Mouse (Mus musculus) left cerebral cortex, postnatal 25 days (tissue): ENCODE results near the gene Ptpn6. TPM values are rescaled to one million over a fixed set of nuclear protein-coding genes. Genes with fewer than 3 reads are reported as not detected.
"Not testable (repeated sequence)": the region's sequence is repeated elsewhere in the genome, so short reads cannot be mapped to it uniquely, and the experiment has no call there.

Experiments
- DNase-seq, 2 experiments: peaks; one replicate each; pipeline ENCODE4 v3.0.0; 2022; ENCODE audit warnings: low spot score in 2 of 2, mixed read lengths in 1 of 2
- intact Hi-C: fragments of 180-260 bp; cut with DNase I; formaldehyde crosslinking; loops from one replicate; pipeline ENCODE4 v1.15.1; 2025
- microRNA-seq, 2 experiments: library from miRNA; unstranded; fragments of <30 nt; microRNA quantifications; one replicate each; pipeline ENCODE4 v1.2.0; 2022
- total RNA-seq, 2 experiments: library from RNA; stranded (reverse); gene quantifications; 2 replicates each; pipeline ENCODE4 v1.2.3; 2021

Gene Ptpn6
- total RNA-seq, 2 experiments from 2014 or later: 3.1 to 4.5 TPM

DNA sequence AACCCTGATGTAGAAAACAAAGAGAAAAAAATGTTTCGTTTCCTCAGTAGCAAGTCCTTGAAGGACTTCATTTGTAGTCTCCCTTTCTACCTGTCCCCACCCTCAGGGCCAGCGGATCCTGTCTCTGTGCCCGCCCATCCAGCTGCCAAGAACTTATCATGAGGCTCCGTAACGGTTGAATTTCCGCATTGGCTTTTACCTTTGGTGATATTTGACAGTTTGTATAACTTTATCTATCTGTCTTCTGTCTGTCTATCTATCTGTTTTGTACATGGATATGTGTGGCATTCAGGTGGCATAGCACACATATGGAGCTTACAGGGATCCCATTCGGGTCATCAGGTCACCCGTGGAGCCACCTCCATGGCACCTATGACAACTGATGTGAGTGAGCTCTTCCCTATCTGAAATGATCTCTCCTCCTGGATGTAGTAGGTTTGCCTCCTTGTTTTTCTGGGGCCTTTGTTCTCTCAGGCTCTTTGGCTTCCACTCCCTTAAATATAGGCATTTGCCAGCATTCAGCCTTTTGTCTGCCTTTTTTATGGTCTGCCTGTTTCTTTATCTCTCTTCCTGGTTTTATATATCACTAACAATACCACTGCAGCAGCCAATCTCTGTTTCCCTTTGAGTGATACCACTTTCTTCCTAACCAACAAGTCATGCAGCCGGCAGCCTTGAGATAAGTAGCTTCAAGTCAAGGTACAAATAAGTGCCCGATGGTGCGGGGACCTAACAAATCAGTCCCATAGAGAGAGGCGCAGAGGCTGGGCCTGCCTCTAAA, 52.7 kb downstream of the Ptpn6 start:
- intact Hi-C loops: no loop called here
- no peak for DNase-seq

DNA sequence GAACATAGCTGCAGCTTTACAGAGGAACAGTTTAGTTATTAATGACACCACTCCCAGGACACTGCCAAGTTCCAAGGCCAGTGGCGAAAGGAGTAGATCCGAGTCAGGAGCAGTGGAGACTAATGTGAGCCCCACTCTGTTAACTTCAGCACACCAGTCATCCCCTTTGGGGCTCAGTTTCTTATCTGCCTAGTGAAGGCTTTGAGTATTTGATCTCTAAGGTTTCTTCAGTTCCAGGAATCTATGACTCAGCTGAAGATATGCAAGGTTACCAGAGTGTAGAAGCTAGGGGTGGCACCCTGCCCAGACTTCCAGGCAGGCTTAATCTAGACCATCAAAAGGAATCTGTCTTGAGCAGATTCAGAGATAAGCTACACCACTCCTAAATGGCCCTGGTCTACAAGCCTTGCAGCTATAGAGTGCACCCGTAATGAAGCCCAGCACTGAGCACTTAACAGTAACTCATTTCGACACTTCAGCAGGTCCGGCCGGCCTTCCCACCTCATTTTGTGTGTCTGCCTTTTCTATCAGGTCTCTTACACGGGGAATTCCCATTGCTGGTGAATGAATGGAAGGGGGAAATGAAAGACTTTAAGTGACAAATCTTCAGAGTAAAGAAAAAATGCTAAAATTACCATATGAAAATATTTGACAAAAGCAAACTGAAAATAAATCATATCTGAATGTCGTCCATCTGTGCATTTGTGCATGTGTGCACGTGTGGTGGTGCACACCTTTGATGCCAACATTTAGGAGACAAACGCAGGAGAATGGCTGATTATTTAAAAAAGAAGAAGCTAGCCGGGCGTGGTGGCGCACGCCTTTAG, 54.7 kb downstream of the Ptpn6 start:
- intact Hi-C loops: no loop called here
- peak in 1 of 2 experiments; percentile 62 for DNase-seq

DNA sequence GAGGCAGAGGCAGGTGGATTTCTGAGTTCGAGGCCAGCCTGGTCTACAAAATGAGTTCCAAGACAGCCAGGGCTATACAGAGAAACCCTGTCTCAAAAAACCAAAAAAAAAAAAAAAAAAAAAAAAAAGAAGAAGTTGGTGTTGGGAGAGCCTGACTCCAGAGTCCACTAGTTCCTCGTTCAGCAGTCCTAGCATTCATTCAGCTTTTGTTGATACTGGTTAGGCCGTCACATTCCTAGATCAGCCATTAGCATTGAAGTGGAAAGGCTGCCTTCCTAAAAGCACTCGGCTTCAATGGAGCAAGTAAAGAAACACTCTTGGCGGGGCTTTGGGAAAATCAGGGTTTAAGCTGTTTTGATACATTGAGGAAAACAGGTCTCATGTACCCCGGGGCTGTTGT, 56.2 kb downstream of the Ptpn6 start:
- intact Hi-C loops, DNase-seq: not testable (repeated sequence)

DNA sequence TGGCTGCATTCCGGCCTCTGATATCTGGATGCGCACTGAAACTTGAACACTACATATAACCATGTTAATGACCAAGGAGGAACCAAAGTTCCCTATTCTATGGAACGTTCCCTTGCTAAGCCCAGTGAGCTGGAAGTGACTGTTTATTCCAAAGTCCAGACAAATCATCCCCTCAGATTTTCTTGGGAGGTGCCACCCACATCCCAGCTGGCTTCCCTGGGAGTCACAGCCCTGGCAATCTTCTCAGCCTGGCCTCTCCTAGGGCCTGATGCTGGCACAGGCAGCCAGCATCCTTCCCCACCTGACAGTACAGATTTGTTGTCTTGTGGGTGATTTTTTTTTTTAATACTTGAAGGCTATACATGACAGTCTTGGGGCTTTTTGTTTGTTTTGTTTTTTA, 59.0 kb downstream of the Ptpn6 start:
- intact Hi-C loops: no loop called here
- DNase-seq: peak in 1 of 2 experiments; percentile 56

DNA sequence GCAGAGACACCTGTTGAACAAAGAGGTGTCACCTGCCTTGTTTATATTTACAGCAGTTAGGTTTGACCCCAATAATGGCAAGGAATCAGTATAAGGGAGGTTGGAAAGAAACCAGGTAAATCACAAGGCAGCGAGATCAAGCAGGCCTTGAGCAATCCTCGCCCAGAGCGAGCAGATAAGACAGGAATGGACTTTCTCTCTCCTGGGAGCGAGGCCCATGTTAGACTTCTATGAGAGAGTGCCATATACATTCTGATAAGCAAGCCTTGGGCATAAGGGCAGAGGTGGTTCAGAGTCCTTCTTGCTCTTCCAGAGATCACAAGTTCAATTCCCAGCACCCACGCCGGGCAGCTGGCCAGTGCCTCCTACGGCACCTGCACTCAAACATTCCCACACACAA, 59.7 kb downstream of the Ptpn6 start:
- intact Hi-C loops: no loop called here
- no peak for DNase-seq

DNA sequence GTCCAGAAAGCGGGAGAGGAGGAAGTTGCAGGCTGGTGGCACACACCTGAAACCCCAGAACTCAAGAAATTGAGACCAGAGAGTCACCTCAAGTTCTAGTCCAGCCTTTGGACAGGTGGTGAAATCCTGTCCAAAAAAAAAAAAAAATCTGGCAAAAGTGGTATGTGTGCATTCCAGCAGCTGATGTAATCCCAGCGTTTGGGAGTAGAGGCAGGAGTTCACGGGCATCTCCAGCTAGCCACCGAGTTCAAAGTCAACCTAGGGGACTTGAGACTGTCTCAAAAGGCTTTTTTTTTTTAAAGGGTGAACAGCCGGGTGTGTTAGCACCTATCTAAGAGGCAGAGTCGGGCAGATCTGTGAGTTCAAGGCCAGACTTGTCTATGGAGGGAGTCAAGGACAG, 62.3 kb downstream of the Ptpn6 start:
- DNase-seq: no peak
- intact Hi-C loops: no loop called here

DNA sequence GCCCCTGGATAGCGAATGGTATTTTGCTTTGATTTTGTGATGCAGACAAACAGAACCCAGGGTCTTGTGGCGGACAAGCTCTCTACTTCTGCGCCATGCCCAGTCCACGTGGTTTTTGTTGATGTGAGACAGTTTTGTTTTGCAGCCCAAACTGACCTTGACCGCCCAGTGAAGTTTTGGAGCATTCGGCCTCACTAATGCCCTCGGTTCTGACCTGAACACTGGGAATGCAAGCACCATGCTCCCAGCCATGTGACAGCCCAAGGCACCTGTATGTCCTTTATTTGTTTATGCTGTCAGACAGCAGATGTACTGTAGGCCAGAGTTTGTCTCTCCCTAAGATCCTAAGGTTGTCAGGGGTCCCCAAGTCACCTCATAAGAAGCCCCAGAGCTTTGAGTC, 63.9 kb downstream of the Ptpn6 start:
- intact Hi-C loops: no loop called here
- DNase-seq: no peak

DNA sequence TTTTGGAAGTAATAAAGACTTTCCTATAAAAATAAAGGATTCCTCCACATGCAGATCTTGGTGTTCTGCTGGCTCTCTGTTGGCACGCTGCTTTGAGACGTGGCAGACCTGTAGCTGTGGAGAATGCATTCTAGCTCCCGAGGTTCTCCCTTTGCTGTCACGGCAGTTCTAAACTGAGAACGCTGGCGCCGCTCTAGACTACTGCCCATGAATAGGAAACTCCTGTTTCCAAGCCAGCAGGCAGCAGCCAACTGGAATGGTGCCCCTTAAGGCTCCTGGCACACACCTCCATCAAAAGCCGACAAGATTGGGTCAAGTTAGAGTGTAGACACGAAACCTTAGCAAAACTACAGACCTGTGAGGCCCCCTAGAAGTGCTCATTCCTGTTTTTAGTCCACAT, 64.9 kb downstream of the Ptpn6 start:
- peak; percentile 31 to 77 for DNase-seq
- intact Hi-C loops: no loop called here

DNA sequence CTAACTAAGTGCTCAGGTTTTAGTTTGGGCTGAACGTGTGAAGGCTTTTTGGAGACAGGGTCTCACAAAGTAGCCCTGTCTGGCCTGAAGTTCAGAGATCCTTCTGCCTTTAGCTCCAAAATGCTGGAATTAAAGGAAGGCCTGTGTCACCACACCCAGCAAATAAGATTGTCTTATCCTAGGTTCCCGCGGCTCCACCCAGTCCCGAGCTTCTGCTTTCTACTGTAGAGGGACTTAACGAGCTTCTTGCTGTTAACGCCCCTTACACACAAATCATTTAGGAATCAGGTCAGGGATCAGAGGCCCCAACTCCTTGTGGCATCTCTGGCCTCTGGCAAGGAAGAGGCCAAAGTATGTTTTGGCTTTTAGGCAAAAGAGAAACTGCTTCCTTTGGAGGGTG, 66.4 kb downstream of the Ptpn6 start:
- intact Hi-C loops: no loop called here
- no peak for DNase-seq

Small RNA genes lying within 50 kb of the gene (microRNA-seq; reads per million reads assigned to microRNA genes)
- gene Mir141 (0 to 1.2 reads per million in 2 experiments), gene Mir200c (12.4 to 15.8 reads per million in 2 experiments)

Other genes with a start within 250 kb of the Ptpn6 start
- under 1 TPM; 0.11 to 0.32 TPM for gene C1rl, start 245.6 kb downstream of the Ptpn6 start, total RNA-seq
- gene C1ra, start 226.3 kb downstream of the Ptpn6 start, total RNA-seq: 1 to 10 TPM; 1.1 TPM
- gene C1s1, start 196.4 kb downstream of the Ptpn6 start, total RNA-seq: 1 to 10 TPM; 1.4 to 1.5 TPM
- under 1 TPM in 1 of 2 experiments, not detected in 1; 0.28 TPM for gene C1rb, start 168.4 kb downstream of the Ptpn6 start, total RNA-seq
- under 1 TPM; 0.14 to 0.16 TPM for gene C1s2, start 102.6 kb downstream of the Ptpn6 start, total RNA-seq
- 10 to 100 TPM; 22.4 to 31.2 TPM for gene Lpcat3, start 75.7 kb downstream of the Ptpn6 start, total RNA-seq
- 10 to 100 TPM; 42.9 to 48.8 TPM for gene Emg1, start 26.5 kb downstream of the Ptpn6 start, total RNA-seq
- gene Phb2, start 26.4 kb downstream of the Ptpn6 start, total RNA-seq: 100 to 1,000 TPM; 112 to 120 TPM
- gene Grcc10, start 2.7 kb upstream of the Ptpn6 start, total RNA-seq: 100 to 1,000 TPM; 315 to 349 TPM
- gene Gm45234, start 17.3 kb upstream of the Ptpn6 start, total RNA-seq: not detected
- gene Atn1, start 17.8 kb upstream of the Ptpn6 start, total RNA-seq: 100 to 1,000 TPM; 154 to 162 TPM
- 1,000 to 10,000 TPM in 1 of 2 experiments, 100 to 1,000 TPM in 1; 999 to 1,002 TPM for gene Eno2, start 31.0 kb upstream of the Ptpn6 start, total RNA-seq
- 1 to 10 TPM; 1.5 to 1.9 TPM for gene Lrrc23, start 41.0 kb upstream of the Ptpn6 start, total RNA-seq
- 1 to 10 TPM; 4.4 to 5.2 TPM for gene Spsb2, start 69.9 kb upstream of the Ptpn6 start, total RNA-seq
- 100 to 1,000 TPM; 739 to 808 TPM for gene Tpi1, start 75.6 kb upstream of the Ptpn6 start, total RNA-seq
- gene Usp5, start 90.8 kb upstream of the Ptpn6 start, total RNA-seq: 100 to 1,000 TPM; 176 to 177 TPM
- gene Cdca3, start 90.8 kb upstream of the Ptpn6 start, total RNA-seq: 1 to 10 TPM in 1 of 2 experiments, under 1 TPM in 1; 0.50 to 1.1 TPM
- under 1 TPM in 1 of 2 experiments, not detected in 1; 0.18 TPM for gene Gnb3, start 101.6 kb upstream of the Ptpn6 start, total RNA-seq
- gene P3h3, start 119.0 kb upstream of the Ptpn6 start, total RNA-seq: 10 to 100 TPM; 21.9 to 25.7 TPM
- gene Gpr162, start 125.3 kb upstream of the Ptpn6 start, total RNA-seq: 100 to 1,000 TPM; 207 to 229 TPM
- 1 to 10 TPM; 2.8 to 8.7 TPM for gene Cd4, start 149.5 kb upstream of the Ptpn6 start, total RNA-seq
- 1 to 10 TPM; 2.9 to 3.6 TPM for gene Lag3, start 173.0 kb upstream of the Ptpn6 start, total RNA-seq
- gene Ptms, start 181.4 kb upstream of the Ptpn6 start, total RNA-seq: 1,000 to 10,000 TPM in 1 of 2 experiments, 100 to 1,000 TPM in 1; 954 to 1,041 TPM
- 100 to 1,000 TPM; 648 to 675 TPM for gene Mlf2, start 192.7 kb upstream of the Ptpn6 start, total RNA-seq
- 100 to 1,000 TPM; 149 to 163 TPM for gene Cops7a, start 226.8 kb upstream of the Ptpn6 start, total RNA-seq